Mouse (Mus musculus) thymus, adult 2 months (tissue): ENCODE data around the gene Hcls1.

ENCODE experiments used
- CTCF ChIP-seq: fragments of 200-500 bp; IDR thresholded peaks from 2 replicates; pipeline ENCODE4 v1.5.1; 2012; ENCODE audit warnings: mild to moderate bottlenecking, control low read depth, low read length, moderate library complexity, borderline replicate concordance; ENCODE audit not compliant: control insufficient read depth, poor library complexity, insufficient read depth; ENCODE audit errors: extremely low read depth
- POLR2A ChIP-seq: fragments of 200-500 bp; IDR thresholded peaks from 2 replicates; pipeline ENCODE4 v1.6.1; 2012; ENCODE audit warnings: mild to moderate bottlenecking, low read length, control low read depth, moderate library complexity; ENCODE audit not compliant: control insufficient read depth, poor library complexity, insufficient read depth; ENCODE audit errors: extremely low read depth

DNA sequence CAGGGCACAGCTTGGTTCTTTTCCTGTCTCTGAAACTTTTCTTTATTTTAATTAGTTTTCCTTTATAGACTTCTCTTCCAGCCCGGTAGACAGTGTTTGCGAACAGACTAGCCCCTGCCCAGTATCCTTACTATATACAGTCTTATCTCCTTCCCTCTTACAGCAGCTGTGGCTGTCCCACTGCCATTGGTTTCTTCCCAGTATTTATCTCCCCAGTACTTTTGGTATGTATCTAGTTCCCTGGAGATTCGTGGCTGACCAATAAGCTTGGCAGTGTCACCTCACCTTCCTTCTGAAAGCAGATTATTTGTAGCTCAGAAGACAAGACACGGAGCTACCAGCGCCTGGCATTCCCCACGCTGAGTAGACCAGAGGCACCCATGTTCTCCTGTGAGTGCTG lies 38.1 kb upstream of the Hcls1 start:
- no peak for TF ChIP-seq POLR2A
- TF ChIP-seq CTCF = no peak
